Mouse (Mus musculus): ENCODE measurements around the gene Rbfox1. TPM values are rescaled to one million over a fixed set of nuclear protein-coding genes. Genes with fewer than 3 reads are reported as not detected.

Gene Rbfox1
- polyA plus RNA-seq, 1 experiment from 2014 or later = 4.5 TPM

DNA sequence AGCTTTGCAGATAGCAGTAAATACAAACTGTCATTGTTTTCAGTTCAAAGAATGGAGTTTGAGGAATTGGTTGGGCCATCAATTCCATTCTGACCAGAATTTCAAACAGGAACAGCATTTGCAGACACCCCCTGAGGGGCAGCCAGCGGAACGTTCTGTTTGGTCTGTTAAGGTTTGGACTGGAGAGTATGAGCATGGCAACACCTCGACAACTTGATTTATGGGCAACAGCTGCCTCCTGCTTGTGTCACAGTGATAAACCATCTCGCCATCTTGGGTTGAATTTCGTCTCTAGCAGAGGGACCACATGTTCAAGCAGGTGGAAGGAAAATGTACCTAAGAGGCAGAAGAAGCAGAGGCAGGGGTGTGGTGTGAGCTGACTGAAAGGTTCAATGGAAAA is 949.9 kb downstream of the Rbfox1 start:
- 19% methylated on average over 5 of the region's 5 CpGs for WGBS
- Histone ChIP-seq H3K4me3 (replicated peaks; ENCODE audit: low read length) (no peak overlapping the region), H3K9me3 (replicated peaks; ENCODE audit: control insufficient read depth, low read length) (no peaks in the 10 kb centered on the region), H3K36me3 (ENCODE audit: control insufficient read depth, insufficient read depth, low read length) (no peaks in the 10 kb centered on the region), H3K4me1 (ENCODE audit: control insufficient read depth, insufficient read depth, low read length) (peaks cover 2% of the 10 kb centered on the region; the same call in 1 of the 2 replicates), H3K27me3 (ENCODE audit: control insufficient read depth, insufficient read depth, low read length) (no peaks in the 10 kb centered on the region), H3K4me2 (ENCODE audit: low read depth, low read length) (no peak overlapping the region), H3K9ac (ENCODE audit: low read length) (no peak overlapping the region), H3K27ac (ENCODE audit: low read length) (no peak overlapping the region)
- ATAC-seq (ENCODE audit: insufficient read depth, low FRiP score) = no peak

DNA sequence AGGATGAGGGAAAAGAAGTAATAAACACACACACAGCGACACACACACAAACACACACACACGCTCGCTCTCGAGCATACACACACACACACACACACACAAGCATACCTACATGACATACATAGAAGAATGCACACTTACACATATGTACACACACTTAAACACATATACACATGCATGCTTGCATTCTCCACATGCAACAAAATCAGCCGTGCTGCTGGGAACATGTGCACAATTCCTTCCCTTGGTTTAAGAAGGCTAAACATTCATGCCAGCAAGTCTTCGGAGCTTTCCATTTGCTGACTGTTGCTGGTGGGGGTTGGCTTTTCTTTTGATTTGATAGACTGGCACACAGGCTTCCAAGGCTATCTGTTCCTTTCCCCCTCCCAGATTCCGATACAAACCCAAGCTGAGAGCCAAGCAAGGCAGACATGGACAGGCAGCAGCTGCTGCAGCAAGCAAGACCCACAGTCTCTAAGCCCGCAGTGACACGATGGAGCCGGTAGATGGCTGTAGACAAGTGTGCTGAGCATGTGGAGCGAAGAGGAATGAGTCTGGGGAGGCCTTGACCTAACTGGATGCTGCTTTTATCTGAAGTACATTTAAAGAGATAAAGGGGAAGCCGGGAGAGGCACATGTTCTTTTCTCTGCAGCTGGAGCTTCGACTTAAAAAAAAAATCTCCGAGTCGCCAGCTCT is 954.3 kb downstream of the Rbfox1 start:
- Histone ChIP-seq H3K27ac (ENCODE audit: low read length) (no peak overlapping the region), H3K36me3 (ENCODE audit: control insufficient read depth, insufficient read depth, low read length) (no peaks in the 10 kb centered on the region), H3K9ac (ENCODE audit: low read length) (no peak overlapping the region), H3K4me3 (replicated peaks; ENCODE audit: low read length) (no peak overlapping the region), H3K9me3 (replicated peaks; ENCODE audit: control insufficient read depth, low read length) (no peaks in the 10 kb centered on the region), H3K27me3 (ENCODE audit: control insufficient read depth, insufficient read depth, low read length) (no peaks in the 10 kb centered on the region), H3K4me2 (ENCODE audit: low read depth, low read length) (no peak overlapping the region), H3K4me1 (ENCODE audit: control insufficient read depth, insufficient read depth, low read length) (peaks cover 2% of the 10 kb centered on the region; the same call in 1 of the 2 replicates)
- ATAC-seq (ENCODE audit: insufficient read depth, low FRiP score) = 0 out of 2 replicates have a peak, but pooled peaks have one; percentile 25
- 30% methylated on average over 15 of the region's 15 CpGs for WGBS

GRCm38 (mm10) chr16:6840007-6840406 is 954.9 kb downstream of the Rbfox1 start:
- Histone ChIP-seq H3K36me3 (ENCODE audit: control insufficient read depth, insufficient read depth, low read length) (no peaks in the 10 kb centered on the region), H3K4me2 (ENCODE audit: low read depth, low read length) (no peak overlapping the region), H3K27me3 (ENCODE audit: control insufficient read depth, insufficient read depth, low read length) (no peaks in the 10 kb centered on the region), H3K4me3 (replicated peaks; ENCODE audit: low read length) (no peak overlapping the region), H3K27ac (ENCODE audit: low read length) (no peak overlapping the region), H3K9me3 (replicated peaks; ENCODE audit: control insufficient read depth, low read length) (no peaks in the 10 kb centered on the region), H3K4me1 (ENCODE audit: control insufficient read depth, insufficient read depth, low read length) (peaks cover 2% of the 10 kb centered on the region; the same call in 1 of the 2 replicates), H3K9ac (ENCODE audit: low read length) (no peak overlapping the region)
- no peak for ATAC-seq (ENCODE audit: insufficient read depth, low FRiP score)
- 69% methylated on average over 3 of the region's 3 CpGs for WGBS

- H3K4me3 ChIP-seq (replicated peaks; ENCODE audit: low read length) = no peak overlapping the region
- no peak overlapping the region for H3K27ac ChIP-seq (ENCODE audit: low read length)
- H3K9me3 ChIP-seq (replicated peaks; ENCODE audit: control insufficient read depth, low read length) = no peaks in the 10 kb centered on the region
- H3K27me3 ChIP-seq (ENCODE audit: control insufficient read depth, insufficient read depth, low read length) = no peaks in the 10 kb centered on the region
- no peak for ATAC-seq (ENCODE audit: insufficient read depth, low FRiP score)
- 78% methylated on average over 7 of the region's 7 CpGs for WGBS
- no peak overlapping the region for H3K9ac ChIP-seq (ENCODE audit: low read length)
- H3K36me3 ChIP-seq (ENCODE audit: control insufficient read depth, insufficient read depth, low read length) = no peaks in the 10 kb centered on the region
- H3K4me2 ChIP-seq (ENCODE audit: low read depth, low read length) = no peak overlapping the region
- peaks cover 2% of the 10 kb centered on the region; the same call in 1 of the 2 replicates for H3K4me1 ChIP-seq (ENCODE audit: control insufficient read depth, insufficient read depth, low read length)
Measured at GRCm38 (mm10) chr16:6840461-6840860, 955.3 kb downstream of the Rbfox1 start.

DNA sequence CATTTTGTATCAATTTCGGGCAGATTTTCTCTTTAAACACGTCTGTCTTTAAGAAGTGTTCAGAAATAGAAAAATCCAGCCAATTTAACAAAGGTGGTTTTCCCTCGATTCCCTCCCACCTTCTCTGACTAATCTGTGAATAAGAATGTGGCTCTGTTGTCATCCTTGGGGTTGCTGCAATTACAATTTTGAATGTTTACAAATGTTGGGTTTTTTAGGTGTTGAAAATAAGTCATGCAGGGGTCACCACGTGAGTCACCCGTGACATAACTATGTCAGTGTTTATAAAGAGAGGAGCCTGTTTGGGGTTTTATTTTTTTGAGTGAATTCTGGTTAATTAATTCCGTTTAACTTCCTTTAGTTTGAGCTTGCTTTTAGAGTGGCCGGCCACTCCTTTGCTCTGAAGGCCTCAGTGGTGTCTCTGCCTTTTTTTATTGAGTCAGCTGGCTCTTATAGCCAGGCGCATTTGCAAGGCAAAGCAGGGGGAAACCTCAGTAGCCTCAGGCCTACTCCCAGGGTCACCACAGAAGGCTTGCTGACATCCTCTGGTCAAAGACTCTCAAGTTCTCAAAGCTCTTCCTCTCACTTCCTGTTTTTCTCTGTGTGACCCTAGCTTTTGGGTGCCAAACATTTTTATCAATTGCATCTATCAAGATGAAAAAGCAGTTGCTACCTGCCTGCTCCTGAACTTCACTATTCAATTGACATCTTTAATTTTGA is 957.1 kb downstream of the Rbfox1 start:
- Histone ChIP-seq H3K27me3 (ENCODE audit: control insufficient read depth, insufficient read depth, low read length) (no peaks in the 10 kb centered on the region), H3K9me3 (replicated peaks; ENCODE audit: control insufficient read depth, low read length) (no peaks in the 10 kb centered on the region), H3K4me1 (ENCODE audit: control insufficient read depth, insufficient read depth, low read length) (peaks cover 2% of the 10 kb centered on the region; the same call in 1 of the 2 replicates), H3K4me3 (replicated peaks; ENCODE audit: low read length) (no peak overlapping the region), H3K27ac (ENCODE audit: low read length) (no peak overlapping the region), H3K9ac (ENCODE audit: low read length) (no peak overlapping the region), H3K4me2 (ENCODE audit: low read depth, low read length) (no peak overlapping the region), H3K36me3 (ENCODE audit: control insufficient read depth, insufficient read depth, low read length) (no peaks in the 10 kb centered on the region)
- 52% methylated on average over 8 of the region's 8 CpGs for WGBS
- ATAC-seq (ENCODE audit: insufficient read depth, low FRiP score) = no peak

GRCm38 (mm10) chr16:6844659-6845058 is 959.5 kb downstream of the Rbfox1 start:
- no peak overlapping the region for H3K27ac ChIP-seq (ENCODE audit: low read length)
- H3K4me3 ChIP-seq (replicated peaks; ENCODE audit: low read length) = no peak overlapping the region
- H3K4me2 ChIP-seq (ENCODE audit: low read depth, low read length) = no peak overlapping the region
- peaks cover 2% of the 10 kb centered on the region; the same call in 1 of the 2 replicates for H3K4me1 ChIP-seq (ENCODE audit: control insufficient read depth, insufficient read depth, low read length)
- H3K27me3 ChIP-seq (ENCODE audit: control insufficient read depth, insufficient read depth, low read length) = no peaks in the 10 kb centered on the region
- H3K9ac ChIP-seq (ENCODE audit: low read length) = no peak overlapping the region
- H3K9me3 ChIP-seq (replicated peaks; ENCODE audit: control insufficient read depth, low read length) = no peaks in the 10 kb centered on the region
- no peaks in the 10 kb centered on the region for H3K36me3 ChIP-seq (ENCODE audit: control insufficient read depth, insufficient read depth, low read length)
- 44% methylated on average over 4 of the region's 4 CpGs for WGBS
- no peak for ATAC-seq (ENCODE audit: insufficient read depth, low FRiP score)

DNA sequence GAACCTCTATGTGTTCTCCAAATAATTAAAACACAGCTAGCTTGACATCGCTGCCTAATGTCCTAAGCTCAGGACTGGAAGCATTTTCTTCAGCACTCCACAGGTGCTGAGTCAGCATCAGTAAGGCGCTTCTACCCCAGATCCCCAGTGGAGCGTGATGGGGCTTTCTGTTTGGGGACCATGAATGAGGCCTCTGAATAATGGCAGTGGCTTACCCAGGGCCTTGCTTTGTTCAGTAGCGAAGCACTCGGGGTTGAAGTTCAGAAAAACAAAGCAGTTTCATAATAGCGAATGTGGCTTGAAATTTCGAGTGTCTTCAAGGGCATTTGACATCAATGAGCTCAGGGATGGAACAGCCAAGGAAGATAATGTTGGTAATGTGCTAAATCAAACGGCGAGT is 966.2 kb downstream of the Rbfox1 start:
- Histone ChIP-seq H3K4me2 (ENCODE audit: low read depth, low read length) (no peak overlapping the region), H3K4me1 (ENCODE audit: control insufficient read depth, insufficient read depth, low read length) (no peaks in the 10 kb centered on the region), H3K27ac (ENCODE audit: low read length) (no peak overlapping the region), H3K9me3 (replicated peaks; ENCODE audit: control insufficient read depth, low read length) (no peaks in the 10 kb centered on the region), H3K9ac (ENCODE audit: low read length) (no peak overlapping the region), H3K36me3 (ENCODE audit: control insufficient read depth, insufficient read depth, low read length) (no peaks in the 10 kb centered on the region), H3K4me3 (replicated peaks; ENCODE audit: low read length) (no peak overlapping the region), H3K27me3 (ENCODE audit: control insufficient read depth, insufficient read depth, low read length) (no peaks in the 10 kb centered on the region)
- ATAC-seq (ENCODE audit: insufficient read depth, low FRiP score) = no peak
- WGBS = 78% methylated on average over 9 of the region's 9 CpGs

DNA sequence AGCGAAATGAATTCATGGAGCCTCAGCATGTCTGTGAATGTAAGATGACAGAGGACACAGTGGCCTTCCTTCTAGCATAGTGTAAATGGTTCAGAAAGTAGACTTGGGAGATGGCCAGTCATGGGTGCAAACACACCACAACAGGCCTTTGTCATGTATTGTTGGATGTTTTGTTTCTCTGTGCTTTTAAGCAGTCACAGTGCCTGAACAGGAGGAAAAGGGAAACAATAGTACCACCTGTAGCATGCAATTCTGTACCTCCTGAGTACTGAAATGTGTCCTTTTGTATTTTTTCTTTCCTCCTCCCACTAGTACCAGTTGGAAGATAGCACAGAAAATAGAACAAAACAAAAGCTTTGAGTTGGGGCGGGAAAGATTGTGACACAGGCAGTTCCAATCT is 968.6 kb downstream of the Rbfox1 start:
- Histone ChIP-seq H3K9ac (ENCODE audit: low read length) (no peak overlapping the region), H3K4me1 (ENCODE audit: control insufficient read depth, insufficient read depth, low read length) (no peaks in the 10 kb centered on the region), H3K4me2 (ENCODE audit: low read depth, low read length) (no peak overlapping the region), H3K9me3 (replicated peaks; ENCODE audit: control insufficient read depth, low read length) (no peaks in the 10 kb centered on the region), H3K36me3 (ENCODE audit: control insufficient read depth, insufficient read depth, low read length) (no peaks in the 10 kb centered on the region), H3K4me3 (replicated peaks; ENCODE audit: low read length) (no peak overlapping the region), H3K27me3 (ENCODE audit: control insufficient read depth, insufficient read depth, low read length) (no peaks in the 10 kb centered on the region), H3K27ac (ENCODE audit: low read length) (no peak overlapping the region)
- ATAC-seq (ENCODE audit: insufficient read depth, low FRiP score) = no peak
- 77% methylated on average over 2 of the region's 2 CpGs for WGBS

- ATAC-seq (ENCODE audit: insufficient read depth, low FRiP score) = no peak
- Histone ChIP-seq H3K27me3 (ENCODE audit: control insufficient read depth, insufficient read depth, low read length) (no peaks in the 10 kb centered on the region), H3K4me1 (ENCODE audit: control insufficient read depth, insufficient read depth, low read length) (no peaks in the 10 kb centered on the region), H3K27ac (ENCODE audit: low read length) (no peak overlapping the region), H3K4me2 (ENCODE audit: low read depth, low read length) (no peak overlapping the region), H3K9me3 (replicated peaks; ENCODE audit: control insufficient read depth, low read length) (no peaks in the 10 kb centered on the region), H3K4me3 (replicated peaks; ENCODE audit: low read length) (no peak overlapping the region), H3K9ac (ENCODE audit: low read length) (no peak overlapping the region), H3K36me3 (ENCODE audit: control insufficient read depth, insufficient read depth, low read length) (no peaks in the 10 kb centered on the region)
- 92% methylated on average over 2 of the region's 2 CpGs for WGBS
Measured at GRCm38 (mm10) chr16:6861656-6862055, 976.5 kb downstream of the Rbfox1 start.

Measured in stomach, embryonic 16.5 days (tissue).